Mouse (Mus musculus) hindbrain, postnatal 0 days (tissue): ENCODE results near the gene Ralbp1. TPM values are rescaled to one million over a fixed set of nuclear protein-coding genes. Genes with fewer than 3 reads are reported as not detected.

ENCODE experiments used
- ATAC-seq: fragments of 200-750 bp; cut with Nextera tagmentation; 2 replicates; pipeline ENCODE4 v1.8.0; 2017; ENCODE audit warnings: mild to moderate bottlenecking, moderate TSS enrichment, moderate library complexity
- DNase-seq: peaks from one replicate; pipeline ENCODE4 v3.0.0-alpha.2; 2015; ENCODE audit warnings: low spot score
- H3K27ac ChIP-seq: fragments of 300-500 bp; sonication (generic); 2 replicates; pipeline ENCODE4 v1.5.1; 2014; ENCODE audit warnings: mild to moderate bottlenecking
- H3K27me3 ChIP-seq: fragments of 300-500 bp; sonication (generic); 2 replicates; pipeline ENCODE4 v1.6.1; 2014; ENCODE audit warnings: low read length, mixed read lengths; ENCODE audit not compliant: insufficient read depth
- H3K36me3 ChIP-seq: fragments of 300-500 bp; sonication (generic); 2 replicates; pipeline ENCODE4 v1.6.1; 2014; ENCODE audit warnings: low read length, mixed read lengths; ENCODE audit not compliant: insufficient read depth
- H3K4me1 ChIP-seq: fragments of 300-500 bp; sonication (generic); 2 replicates; pipeline ENCODE4 v1.6.1; 2014; ENCODE audit warnings: antibody characterized with exemption, low read length, mixed read lengths; ENCODE audit not compliant: insufficient read depth
- H3K4me2 ChIP-seq: fragments of 300-500 bp; sonication (generic); 2 replicates; pipeline ENCODE4 v1.6.1; 2014; ENCODE audit warnings: low read depth, mild to moderate bottlenecking, low read length, moderate library complexity, mixed read lengths
- H3K4me3 ChIP-seq: fragments of 300-500 bp; sonication (generic); 2 replicates; pipeline ENCODE4 v1.5.1; 2014; ENCODE audit warnings: low read length
- H3K9ac ChIP-seq: fragments of 300-500 bp; sonication (generic); replicated peaks from 2 replicates; pipeline ENCODE4 v1.6.1; 2014; ENCODE audit warnings: mild to moderate bottlenecking, low read length, moderate library complexity, mixed read lengths
- H3K9me3 ChIP-seq: fragments of 300-500 bp; sonication (generic); 2 replicates; pipeline ENCODE4 v1.6.1; 2016; ENCODE audit warnings: low read length, mixed read lengths
- CTCF ChIP-seq: IDR thresholded peaks from 2 replicates; pipeline ENCODE4 v1.5.1; 2016; ENCODE audit warnings: antibody characterized with exemption, control low read depth, low read depth
- WGBS: fragments of 180-500 bp; shearing (Covaris S2); extraction: QIAGEN DNeasy Blood & Tissue Kit; methylation state at CpG from one replicate; pipeline ENCODE4 v1.1.7; 2014; 5-methylcytosine and 5-hydroxymethylcytosine counted together
- polyA plus RNA-seq: library from polyadenylated mRNA; unstranded; fragments of >200 nt; fragmentation: Nextera tagmentation; extraction: Ambion mirVana; gene quantifications from 2 replicates; pipeline ENCODE4 v1.2.1, GENCODE M21; 2015
- total RNA-seq: library from RNA; depleted of rRNA; stranded (reverse); fragments of >200 nt; gene quantifications from 2 replicates; pipeline ENCODE4 v1.2.3, GENCODE M21; 2014

Gene Ralbp1
- total and polyA plus RNA-seq, 2 experiments from 2014 or later: 35.9 to 54.0 TPM

DNA sequence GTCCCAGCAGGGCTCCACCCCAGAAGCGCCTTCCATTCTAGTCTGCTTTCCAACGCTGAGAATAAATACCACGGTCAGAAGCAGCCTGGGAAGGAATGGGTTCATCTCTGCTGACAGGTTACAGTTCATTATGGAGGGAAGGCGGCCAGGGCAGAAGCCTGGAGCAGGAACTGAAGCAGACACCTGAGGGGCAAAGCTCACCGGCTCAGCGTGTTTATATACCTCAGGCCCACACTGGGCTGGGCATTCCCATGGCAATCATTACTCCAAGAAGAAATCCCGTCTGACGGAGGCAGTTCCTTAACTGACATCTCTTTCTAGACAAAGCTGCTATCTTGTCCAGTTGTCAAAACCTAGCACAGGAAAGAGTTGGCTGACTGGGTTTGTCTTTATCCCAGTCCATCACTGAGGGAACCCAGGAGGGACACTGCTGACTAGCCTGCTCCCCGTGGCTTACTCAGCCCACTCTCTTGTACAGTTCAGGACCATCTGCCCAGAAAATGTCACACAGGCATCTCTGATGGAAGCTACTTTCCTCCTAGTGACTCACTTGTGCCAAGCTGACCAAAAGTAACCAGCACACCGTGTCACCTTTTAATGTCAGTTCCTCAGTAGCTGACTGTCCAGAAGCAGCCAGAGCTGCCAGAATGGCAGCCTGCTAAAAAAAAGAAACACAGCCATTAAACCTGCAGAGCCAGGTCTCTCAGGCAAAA is 42.8 kb downstream of the Ralbp1 start:
- Histone ChIP-seq H3K36me3 (peaks cover 28% of the 10 kb centered on the region), H3K9me3 (no peaks in the 10 kb centered on the region), H3K4me1 (peaks cover 3% of the 10 kb centered on the region; the same call in 1 of the 2 replicates), H3K27ac (no peak overlapping the region; the same call in 1 of the 2 replicates), H3K27me3 (no peaks in the 10 kb centered on the region), H3K4me2 (no peak overlapping the region), H3K4me3 (no peak overlapping the region), H3K9ac (no peak overlapping the region)
- 64% methylated on average over 10 of the region's 10 CpGs for WGBS
- no peak for DNase-seq
- peak; percentile 37; the same call in 1 of the 2 replicates for ATAC-seq
- TF ChIP-seq CTCF: no peak

DNA sequence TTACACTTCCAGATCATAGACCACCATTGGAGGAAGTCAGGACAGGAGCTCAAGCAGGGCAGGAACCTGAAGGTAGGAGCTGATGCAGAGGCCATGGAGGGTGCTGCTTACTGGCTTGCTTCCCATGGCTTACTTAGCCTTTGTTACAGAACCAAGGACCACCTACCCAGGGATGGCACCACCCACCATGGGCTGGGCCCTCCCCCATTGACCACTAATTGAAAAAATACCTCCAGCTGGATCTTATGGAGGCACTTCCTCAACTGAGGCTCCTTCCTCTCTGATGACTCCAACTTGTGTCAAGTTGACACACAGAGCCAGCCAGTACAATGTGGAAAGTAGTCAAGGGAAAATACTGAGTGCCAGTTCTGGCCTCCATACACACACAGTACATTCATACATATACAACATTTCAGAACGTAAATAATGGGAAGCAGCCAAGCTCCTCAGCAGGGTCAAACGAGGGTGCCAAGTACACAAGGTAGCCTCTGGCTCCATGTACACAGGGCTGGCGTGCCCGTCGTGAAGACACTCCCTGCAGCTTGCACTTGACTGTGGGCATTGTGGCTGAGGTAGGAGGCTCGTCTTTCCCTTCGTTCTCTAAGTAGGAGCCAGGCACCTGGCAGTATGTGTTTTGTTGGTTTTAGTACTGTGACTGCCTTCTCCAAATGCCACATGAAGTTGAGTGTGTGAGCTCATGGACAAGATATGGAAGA is 45.9 kb downstream of the Ralbp1 start:
- H3K36me3 ChIP-seq: peaks cover 48% of the 10 kb centered on the region
- 63% methylated on average over 7 of the region's 7 CpGs for WGBS
- TF ChIP-seq CTCF: no peak
- H3K4me3 ChIP-seq: no peak overlapping the region
- ATAC-seq (no peak), DNase-seq (no peak)
- H3K9me3 ChIP-seq: no peaks in the 10 kb centered on the region
- no peak overlapping the region for H3K4me2 ChIP-seq
- H3K4me1 ChIP-seq: no peaks in the 10 kb centered on the region
- no peak overlapping the region for H3K9ac ChIP-seq
- no peaks in the 10 kb centered on the region for H3K27me3 ChIP-seq
- H3K27ac ChIP-seq: no peak overlapping the region

DNA sequence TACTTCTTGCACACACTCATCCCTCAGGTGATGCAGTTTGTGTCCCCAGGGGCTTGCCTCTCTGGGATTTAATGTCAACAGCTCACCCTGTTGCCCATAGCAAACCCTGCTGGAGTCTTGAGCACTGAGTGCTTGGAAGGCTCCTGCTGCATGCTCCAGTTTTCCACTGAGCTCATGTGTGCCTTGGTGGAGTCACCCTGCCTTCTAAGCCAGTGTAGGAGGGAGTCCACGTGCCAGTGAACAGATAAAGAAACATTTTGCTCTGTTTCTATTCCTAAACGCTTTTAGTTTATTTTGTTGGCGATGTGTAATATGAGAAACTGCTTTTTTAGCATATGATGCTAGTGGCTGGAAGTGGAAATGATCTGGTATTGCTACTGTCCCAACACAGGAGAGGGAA is 48.9 kb downstream of the Ralbp1 start:
- no peak overlapping the region for H3K9ac ChIP-seq
- no peak for DNase-seq
- H3K4me1 ChIP-seq: no peaks in the 10 kb centered on the region
- no peak overlapping the region for H3K27ac ChIP-seq
- no peaks in the 10 kb centered on the region for H3K27me3 ChIP-seq
- no peaks in the 10 kb centered on the region for H3K9me3 ChIP-seq
- ATAC-seq: no peak
- no peak for TF ChIP-seq CTCF
- H3K36me3 ChIP-seq: peaks cover 52% of the 10 kb centered on the region
- H3K4me3 ChIP-seq: no peak overlapping the region
- no peak overlapping the region for H3K4me2 ChIP-seq
- WGBS: 90% methylated on average over 3 of the region's 3 CpGs

GRCm38 (mm10) chr17:65833891-65834290 is 51.7 kb downstream of the Ralbp1 start:
- DNase-seq: no peak
- no peak for TF ChIP-seq CTCF
- Histone ChIP-seq H3K27me3 (no peaks in the 10 kb centered on the region), H3K27ac (no peak overlapping the region), H3K9ac (no peak overlapping the region), H3K9me3 (no peaks in the 10 kb centered on the region), H3K36me3 (peaks cover 52% of the 10 kb centered on the region), H3K4me2 (no peak overlapping the region), H3K4me3 (no peak overlapping the region), H3K4me1 (no peaks in the 10 kb centered on the region)
- no peak for ATAC-seq
- WGBS: 89% methylated on average over 3 of the region's 3 CpGs

DNA sequence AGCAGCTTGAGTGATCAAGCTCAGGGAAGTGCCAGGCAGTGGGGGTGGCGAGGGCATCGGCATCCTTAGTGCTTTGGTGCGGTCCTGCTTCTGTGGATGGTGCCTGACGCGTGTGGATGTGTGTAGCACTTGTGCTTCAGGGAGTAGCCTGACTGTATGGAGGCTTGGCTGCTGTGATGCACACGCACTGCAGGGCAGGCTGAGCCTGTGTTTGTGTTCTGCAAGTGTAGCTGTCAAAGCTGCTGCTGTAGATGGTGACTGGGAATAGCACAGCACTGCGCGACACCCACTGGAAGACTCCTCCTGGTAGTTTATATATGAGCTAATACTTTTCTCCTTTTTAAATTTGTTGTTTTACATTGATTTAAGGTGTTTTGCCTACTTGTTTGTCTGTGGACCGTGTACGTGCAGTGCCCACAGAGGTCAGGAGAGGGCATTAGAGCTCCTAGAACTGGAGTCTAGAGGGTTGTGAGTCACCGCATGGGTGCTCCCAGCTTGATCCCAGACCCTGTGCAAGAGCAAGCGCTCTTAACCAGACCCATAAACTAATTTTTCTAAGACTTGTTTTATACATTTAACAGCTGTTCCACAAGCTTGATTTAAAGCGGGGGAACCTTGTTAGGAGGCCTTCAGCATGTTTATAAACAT is 55.3 kb downstream of the Ralbp1 start:
- WGBS: 92% methylated on average over 13 of the region's 13 CpGs

GRCm38 (mm10) chr17:65828951-65829350 is 56.6 kb downstream of the Ralbp1 start:
- WGBS: 91% methylated on average over 11 of the region's 11 CpGs
- Histone ChIP-seq H3K36me3 (peaks cover 31% of the 10 kb centered on the region), H3K4me3 (no peak overlapping the region), H3K4me1 (no peaks in the 10 kb centered on the region), H3K27ac (no peak overlapping the region), H3K9me3 (no peaks in the 10 kb centered on the region), H3K4me2 (no peak overlapping the region), H3K27me3 (no peaks in the 10 kb centered on the region), H3K9ac (no peak overlapping the region)
- ATAC-seq (no peak), DNase-seq (no peak)
- TF ChIP-seq CTCF: no peak

More for the DNA sequence above, 55.3 kb downstream of the Ralbp1 start:
- Histone ChIP-seq H3K4me3 (no peak overlapping the region), H3K27me3 (no peaks in the 10 kb centered on the region), H3K36me3 (peaks cover 29% of the 10 kb centered on the region), H3K9me3 (no peaks in the 10 kb centered on the region), H3K9ac (no peak overlapping the region), H3K4me1 (no peaks in the 10 kb centered on the region), H3K27ac (no peak overlapping the region), H3K4me2 (no peak overlapping the region)
- 0 out of 2 replicates have a peak, but pooled peaks have one; percentile 16 for TF ChIP-seq CTCF
- ATAC-seq: no peak
- no peak for DNase-seq
